Mouse (Mus musculus) lung, postnatal 0 days (tissue): ENCODE data around the gene Arrb2.
"Not testable (repeated sequence)": the region's sequence is repeated elsewhere in the genome, so short reads cannot be mapped to it uniquely, and the experiment has no call there.

Experiments used
- CTCF ChIP-seq: IDR thresholded peaks from 2 replicates; pipeline ENCODE4 v1.5.1; 2016; ENCODE audit warnings: antibody characterized with exemption, mild to moderate bottlenecking
- EP300 ChIP-seq: IDR thresholded peaks from 2 replicates; pipeline ENCODE4 v1.6.1; 2016; ENCODE audit warnings: antibody characterized with exemption, mild to moderate bottlenecking, control low read depth

DNA sequence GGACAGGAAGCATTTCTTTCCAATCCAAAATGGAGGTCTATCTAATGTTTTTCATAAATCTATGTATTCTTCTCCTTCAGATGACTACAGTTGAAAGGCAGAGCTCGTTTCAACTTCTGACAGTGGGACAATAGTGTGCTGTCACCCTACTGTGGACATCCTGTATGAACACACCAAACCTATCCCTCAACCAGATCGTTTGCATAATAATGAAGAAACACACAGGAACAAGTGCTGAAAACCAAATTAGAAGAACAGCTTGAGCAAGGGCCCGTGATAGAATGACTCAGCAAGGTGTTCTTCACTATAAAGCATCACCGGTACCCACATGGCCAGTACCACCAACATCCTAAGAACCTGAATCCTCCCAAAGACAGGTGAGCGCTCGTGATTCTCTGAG lies 5.8 kb upstream of the Arrb2 start:
- not testable (repeated sequence) for TF ChIP-seq CTCF, EP300
